Comparison of ENCODE assay signal across 9 mouse cellular contexts in genomic region chr14:34311021-34311631, GRCm38 (mm10). TPM values are rescaled to one million over a fixed set of nuclear protein-coding genes. Genes with fewer than 3 reads are reported as not detected.
DNase-seq lines count a peak whose midpoint lies in the region; ATAC-seq and TF ChIP-seq lines count a peak whose summit lies in the region.
"Had no signal": no experiment of that assay in that cellular context is flagged by ENCODE, and none has a peak within 500 bp of the region (broad histone marks: within the 10 kb centered on the region; RNA-seq: fewer than 3 reads in every experiment).

No protein-coding gene starts in this region.

- peak overlapping the region; percentile 90 for H3K27ac ChIP-seq in left cerebral cortex, adult 2 months
- H3K27ac ChIP-seq in macrophage: peak overlapping the region; percentile 57

- H3K36me3 ChIP-seq in macrophage (ENCODE audit: inconsistent target): no peaks in the 10 kb centered on the region

- under 1% methylated on average over 35 of the region's 47 CpGs for WGBS in macrophage (ENCODE audit: missing documents)

- intact Hi-C loops in left cerebral cortex, adult 2 months (cut with DNase I): loop anchor here (2.0 to 5.0 kb wide), 2 partner anchors 51 to 192 kb away; partner anchors contain the start of gene Bmpr1a

- peak; percentile 24 to 36; a peak in 3 of 4 replicates for ATAC-seq in hematopoietic stem cell, adult 5-6 weeks (replicated peaks in 1 of 2; ENCODE audit: insufficient read depth in 1 of 2, low FRiP score in 2 of 2, low TSS enrichment in 1 of 2, low read depth in 1 of 2, poor library complexity in 2 of 2, severe bottlenecking in 2 of 2)

- peak overlapping the region; percentile 96 for H3K4me3 ChIP-seq in left cerebral cortex, adult 2 months
- peak overlapping the region; percentile 73 for H3K4me3 ChIP-seq in macrophage (ENCODE audit: inconsistent target)

- peak; percentile 42 for DNase-seq in MN1 (ENCODE audit: low spot score)
- peak; percentile 57 for DNase-seq in cerebellum, adult 11 months
- DNase-seq in forelimb bud, embryonic 11.5 days (ENCODE audit: low read depth, low spot score): peak; percentile 24
- peak in 1 of 2 experiments; percentile 48 for DNase-seq in left cerebral cortex, adult 2 months (ENCODE audit: extremely low spot score in 1 of 2, low spot score in 2 of 2)
- DNase-seq in retina, postnatal 1 day: peak; percentile 69
- DNase-seq in urinary bladder, adult 2 months (ENCODE audit: low spot score): peak; percentile 56

- peaks cover 50% of the 10 kb centered on the region for H3K79me2 ChIP-seq in macrophage (ENCODE audit: inconsistent target)

- TF ChIP-seq CTCF in left cerebral cortex, adult 2 months (IDR thresholded peaks at IDR 0.05): no peak

RNA-seq across cellular contexts. Expression of gene Glud1, which starts 0.6 kb away (rescaled TPM):
- 88.9 and 91.3 TPM in 2 replicates for total RNA-seq in hematopoietic stem cell, adult 5-6 weeks (2017)
- 100 to 1,000 TPM; 281 to 285 TPM for total RNA-seq in left cerebral cortex, adult 2 months (2021)
- total RNA-seq in macrophage (2018; cell fraction: chromatin; rRNA removed): 100 to 1,000 TPM in 20 of 26 experiments, 10 to 100 TPM in 6; 64.0 to 268 (median 138) TPM
- total RNA-seq in macrophage (2018; cell fraction: cytosol; rRNA removed): 100 to 1,000 TPM; 115 to 181 (median 157) TPM
- total RNA-seq in macrophage (2018; cell fraction: nucleus; rRNA removed): 100 to 1,000 TPM in 15 of 26 experiments, 10 to 100 TPM in 11; 70.0 to 169 (median 107) TPM
- polyA plus RNA-seq in macrophage (2018): 110 to 176 TPM (median 161 TPM) in 3 replicates
- 115 and 123 TPM in 2 replicates for polyA plus RNA-seq in urinary bladder, adult 2 months (2012; rRNA removed)

RNA-seq across cellular contexts. Expression of gene Shld2, which starts 0.8 kb away (rescaled TPM):
- 17.9 and 24.0 TPM in 2 replicates for total RNA-seq in hematopoietic stem cell, adult 5-6 weeks (2017)
- 10 to 100 TPM; 10.5 to 11.5 TPM for total RNA-seq in left cerebral cortex, adult 2 months (2021)
- total RNA-seq in macrophage (2018; cell fraction: chromatin; rRNA removed): 10 to 100 TPM in 19 of 26 experiments, 1 to 10 TPM in 7; 5.0 to 42.9 (median 24.9) TPM
- 10 to 100 TPM in 5 of 26 experiments, 1 to 10 TPM in 21; 2.2 to 11.4 (median 8.8) TPM for total RNA-seq in macrophage (2018; cell fraction: cytosol; rRNA removed)
- 10 to 100 TPM in 17 of 26 experiments, 1 to 10 TPM in 9; 4.7 to 28.9 (median 16.4) TPM for total RNA-seq in macrophage (2018; cell fraction: nucleus; rRNA removed)
- polyA plus RNA-seq in macrophage (2018): 5.9 to 7.5 TPM (median 7.1 TPM) in 3 replicates
- 3.9 and 5.0 TPM in 2 replicates for polyA plus RNA-seq in urinary bladder, adult 2 months (2012; rRNA removed)

RNA-seq across cellular contexts. Expression of gene Fam25c, which starts 44.1 kb away (rescaled TPM):
- total RNA-seq in hematopoietic stem cell, adult 5-6 weeks (2017): not detected in 2 replicates
- total RNA-seq in left cerebral cortex, adult 2 months (2021): not detected
- not detected for total RNA-seq in macrophage (2018; cell fraction: chromatin; rRNA removed)
- not detected for total RNA-seq in macrophage (2018; cell fraction: cytosol; rRNA removed)
- not detected for total RNA-seq in macrophage (2018; cell fraction: nucleus; rRNA removed)
- not detected in 3 replicates for polyA plus RNA-seq in macrophage (2018)
- 714 and 1,004 TPM in 2 replicates for polyA plus RNA-seq in urinary bladder, adult 2 months (2012; rRNA removed)
- total RNA-seq: layer of hippocampus, postnatal 14 days had no signal
